ENCODE assay signal across 18 mouse cellular contexts in the genomic region with DNA sequence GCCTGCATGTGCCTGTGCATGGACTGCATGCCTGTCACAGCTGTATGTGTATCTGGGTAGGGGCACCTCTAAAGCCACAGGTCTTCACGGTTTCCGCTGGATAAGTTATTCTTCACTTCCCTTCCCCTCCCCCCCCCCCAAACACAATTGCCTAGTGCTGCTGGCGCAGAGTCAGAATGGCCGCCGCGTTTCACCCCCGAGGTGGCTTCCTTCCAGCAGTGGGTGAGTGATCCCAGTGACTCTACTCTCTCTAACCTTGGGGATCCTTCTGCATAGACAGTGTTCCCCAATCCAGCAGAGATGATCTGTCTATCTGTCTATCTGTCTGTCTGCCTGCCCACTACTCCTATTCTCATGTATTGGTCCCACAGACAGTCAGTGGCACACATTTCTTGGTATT.
DNase-seq lines count a peak whose midpoint lies in the region; ATAC-seq lines count a peak whose summit lies in the region.
"Had no signal": no experiment of that assay in that cellular context is flagged by ENCODE, and none has a peak within 500 bp of the region (broad histone marks: within the 10 kb centered on the region; RNA-seq: fewer than 3 reads in every experiment).

No protein-coding gene starts in this region.

- DNase-seq in cerebellum, postnatal 10 days: peak; percentile 43 to 52
- no peak for DNase-seq in cerebellum, postnatal 14 days
- peak; percentile 67 for DNase-seq in adrenal gland, postnatal 10 days
- DNase-seq in thymus, postnatal 14 days: no peak
- DNase-seq in left cerebral cortex, adult 8-10 months (ENCODE audit: low spot score in 2 of 2): no peak
- no peak for DNase-seq in spleen, postnatal 10 days (ENCODE audit: low spot score in 2 of 2)
- DNase-seq: B cell, adult 2 months; cerebellum, adult 11 months; cerebellum, adult 8-10 months; cerebellum, postnatal 36 days; forebrain, postnatal 0 days; gastrocnemius, postnatal 14 days; heart, adult 2 months had no signal

- peak; percentile 30; the same call in 1 of the 2 replicates for ATAC-seq in common myeloid progenitor, adult 5-6 weeks (replicated peaks; ENCODE audit: low read depth, poor library complexity, severe bottlenecking)
- ATAC-seq: CD4-positive, CD25-positive, alpha-beta regulatory T cell, adult 4 months; forebrain, embryonic 13.5 days; forebrain, postnatal 0 days; inflammation-experienced regulatory T-cells, adult 6 months; intestine, postnatal 0 days had no signal

Comparison
In these comparisons a context has a peak if more than half of its experiments do, and no peak if none do; other contexts are left out.
1. DNase-seq: peak in cerebellum, postnatal 10 days (2 of 2) and adrenal gland, postnatal 10 days (single experiment); none in cerebellum, postnatal 14 days (0 of 2), thymus, postnatal 14 days (single experiment), left cerebral cortex, adult 8-10 months (0 of 2) and spleen, postnatal 10 days (0 of 2).